Mouse (Mus musculus) midbrain, embryonic 10.5 days (tissue): ENCODE measurements around the gene Nrp2. TPM values are rescaled to one million over a fixed set of nuclear protein-coding genes. Genes with fewer than 3 reads are reported as not detected.

Experiments used
- DNase-seq: peaks from one replicate; pipeline ENCODE4 v3.0.0-alpha.2; 2017; ENCODE audit warnings: low spot score
- H3K27ac ChIP-seq: fragments of 300-500 bp; sonication (generic); replicated peaks from 2 replicates; pipeline ENCODE4 v1.5.1; 2016; ENCODE audit warnings: mild to moderate bottlenecking
- H3K27me3 ChIP-seq: fragments of 300-500 bp; sonication (generic); 2 replicates; pipeline ENCODE4 v1.6.1; 2016; ENCODE audit warnings: low read depth, mild to moderate bottlenecking; ENCODE audit not compliant: poor library complexity, severe bottlenecking
- H3K36me3 ChIP-seq: fragments of 300-500 bp; sonication (generic); 2 replicates; pipeline ENCODE4 v1.6.1; 2016; ENCODE audit warnings: mild to moderate bottlenecking, moderate library complexity
- H3K4me1 ChIP-seq: fragments of 300-500 bp; sonication (generic); 2 replicates; pipeline ENCODE4 v1.6.1; 2016
- H3K4me3 ChIP-seq: fragments of 300-500 bp; sonication (generic); 2 replicates; pipeline ENCODE4 v1.5.1; 2016; ENCODE audit warnings: mild to moderate bottlenecking, moderate library complexity
- H3K9me3 ChIP-seq: fragments of 300-500 bp; sonication (generic); replicated peaks from 2 replicates; pipeline ENCODE4 v1.6.1; 2016; ENCODE audit warnings: mild to moderate bottlenecking
- WGBS: fragments of 180-500 bp; shearing (Covaris S2); methylation state at CpG from one replicate; pipeline ENCODE4 v1.1.7; 2016; 5-methylcytosine and 5-hydroxymethylcytosine counted together
- polyA plus RNA-seq: library from polyadenylated mRNA; unstranded; fragments of >200 nt; fragmentation: Nextera tagmentation; extraction: Ambion mirVana; gene quantifications from 2 replicates; pipeline ENCODE4 v1.2.1, GENCODE M21; 2016

Nrp2 gene
- polyA plus RNA-seq, 1 experiment from 2014 or later = 10.7 TPM

- H3K27me3 ChIP-seq = peaks cover 40% of the 10 kb centered on the region
- H3K9me3 ChIP-seq = no peaks in the 10 kb centered on the region
- H3K27ac ChIP-seq = no peak overlapping the region
- no peak overlapping the region for H3K4me3 ChIP-seq
- no peaks in the 10 kb centered on the region for H3K36me3 ChIP-seq
- peaks cover 46% of the 10 kb centered on the region for H3K4me1 ChIP-seq
- no peak for DNase-seq
- WGBS = 81% methylated on average over 6 of the region's 6 CpGs
Measured at GRCm38 (mm10) chr1:62732036-62732435, 29.0 kb downstream of the Nrp2 start.

- H3K27me3 ChIP-seq = peaks cover 49% of the 10 kb centered on the region
- H3K36me3 ChIP-seq = peaks cover 3% of the 10 kb centered on the region; the same call in 1 of the 2 replicates
- DNase-seq = no peak
- H3K27ac ChIP-seq = no peak overlapping the region
- no peaks in the 10 kb centered on the region for H3K9me3 ChIP-seq
- no peak overlapping the region for H3K4me3 ChIP-seq
- H3K4me1 ChIP-seq = peaks cover 32% of the 10 kb centered on the region
- 57% methylated on average over 5 of the region's 5 CpGs for WGBS
Measured at GRCm38 (mm10) chr1:62734420-62734931, 31.4 kb downstream of the Nrp2 start.

GRCm38 (mm10) chr1:62734980-62735379, 31.9 kb downstream of the Nrp2 start:
- Histone ChIP-seq H3K27me3 (peaks cover 54% of the 10 kb centered on the region), H3K4me1 (peaks cover 27% of the 10 kb centered on the region), H3K27ac (no peak overlapping the region), H3K4me3 (no peak overlapping the region), H3K36me3 (peaks cover 3% of the 10 kb centered on the region; the same call in 1 of the 2 replicates), H3K9me3 (no peaks in the 10 kb centered on the region)
- no peak for DNase-seq
- WGBS = 86% methylated on average over 4 of the region's 4 CpGs

- peaks cover 62% of the 10 kb centered on the region for H3K27me3 ChIP-seq
- no peaks in the 10 kb centered on the region for H3K9me3 ChIP-seq
- 88% methylated on average over 4 of the region's 4 CpGs for WGBS
Measured at GRCm38 (mm10) chr1:62735835-62736234, 32.8 kb downstream of the Nrp2 start.

GRCm38 (mm10) chr1:62736455-62737012, 33.4 kb downstream of the Nrp2 start:
- DNase-seq = no peak
- Histone ChIP-seq H3K4me1 (peaks cover 26% of the 10 kb centered on the region), H3K36me3 (peaks cover 3% of the 10 kb centered on the region; the same call in 1 of the 2 replicates), H3K4me3 (no peak overlapping the region), H3K9me3 (no peaks in the 10 kb centered on the region), H3K27me3 (peaks cover 60% of the 10 kb centered on the region), H3K27ac (no peak overlapping the region)
- 68% methylated on average over 8 of the region's 8 CpGs for WGBS

More at GRCm38 (mm10) chr1:62735835-62736234, 32.8 kb downstream of the Nrp2 start:
- no peak for DNase-seq
- Histone ChIP-seq H3K36me3 (peaks cover 3% of the 10 kb centered on the region; the same call in 1 of the 2 replicates), H3K27ac (no peak overlapping the region), H3K4me1 (peaks cover 26% of the 10 kb centered on the region), H3K4me3 (no peak overlapping the region)

GRCm38 (mm10) chr1:62738165-62738564, 35.1 kb downstream of the Nrp2 start:
- Histone ChIP-seq H3K27ac (no peak overlapping the region), H3K27me3 (peaks cover 57% of the 10 kb centered on the region), H3K4me3 (no peak overlapping the region), H3K9me3 (no peaks in the 10 kb centered on the region), H3K4me1 (peaks cover 35% of the 10 kb centered on the region), H3K36me3 (peaks cover 3% of the 10 kb centered on the region; the same call in 1 of the 2 replicates)
- WGBS = 85% methylated on average over 11 of the region's 11 CpGs
- no peak for DNase-seq

- Histone ChIP-seq H3K27me3 (peaks cover 75% of the 10 kb centered on the region), H3K27ac (no peak overlapping the region), H3K9me3 (no peaks in the 10 kb centered on the region), H3K4me3 (no peak overlapping the region), H3K36me3 (peaks cover 15% of the 10 kb centered on the region), H3K4me1 (peaks cover 24% of the 10 kb centered on the region)
- no peak for DNase-seq
- 26% methylated on average over 3 of the region's 3 CpGs for WGBS
Measured at GRCm38 (mm10) chr1:62742092-62742491, 39.0 kb downstream of the Nrp2 start.

- peaks cover 75% of the 10 kb centered on the region for H3K27me3 ChIP-seq
- 9% methylated on average over 8 of the region's 8 CpGs for WGBS
- H3K9me3 ChIP-seq = no peaks in the 10 kb centered on the region
- H3K4me1 ChIP-seq = peaks cover 23% of the 10 kb centered on the region
- DNase-seq = no peak
- peaks cover 15% of the 10 kb centered on the region for H3K36me3 ChIP-seq
- H3K4me3 ChIP-seq = no peak overlapping the region
- peak overlapping the region; percentile 49; the same call in 1 of the 2 replicates for H3K27ac ChIP-seq
Measured at GRCm38 (mm10) chr1:62743064-62743694, 40.1 kb downstream of the Nrp2 start.

GRCm38 (mm10) chr1:62745889-62746288, 42.8 kb downstream of the Nrp2 start:
- H3K27ac ChIP-seq = no peak overlapping the region
- no peak for DNase-seq
- no peaks in the 10 kb centered on the region for H3K9me3 ChIP-seq
- H3K36me3 ChIP-seq = peaks cover 12% of the 10 kb centered on the region; the same call in 1 of the 2 replicates
- peaks cover 83% of the 10 kb centered on the region for H3K27me3 ChIP-seq
- no peak overlapping the region for H3K4me3 ChIP-seq
- 96% methylated on average over 8 of the region's 8 CpGs for WGBS
- H3K4me1 ChIP-seq = peaks cover 39% of the 10 kb centered on the region

- Histone ChIP-seq H3K27me3 (peaks cover 93% of the 10 kb centered on the region), H3K36me3 (peaks cover 12% of the 10 kb centered on the region; the same call in 1 of the 2 replicates), H3K27ac (no peak overlapping the region), H3K4me1 (peaks cover 48% of the 10 kb centered on the region), H3K9me3 (no peaks in the 10 kb centered on the region), H3K4me3 (no peak overlapping the region)
- WGBS = 70% methylated on average over 10 of the region's 10 CpGs
- no peak for DNase-seq
Measured at GRCm38 (mm10) chr1:62747421-62748111, 44.5 kb downstream of the Nrp2 start.

- Histone ChIP-seq H3K4me1 (peaks cover 48% of the 10 kb centered on the region), H3K36me3 (peaks cover 12% of the 10 kb centered on the region; the same call in 1 of the 2 replicates), H3K27ac (no peak overlapping the region), H3K9me3 (no peaks in the 10 kb centered on the region), H3K4me3 (no peak overlapping the region), H3K27me3 (peaks cover 96% of the 10 kb centered on the region)
- no peak for DNase-seq
- WGBS = 53% methylated on average over 3 of the region's 3 CpGs
Measured at GRCm38 (mm10) chr1:62748361-62748760, 45.3 kb downstream of the Nrp2 start.

GRCm38 (mm10) chr1:62749716-62750115, 46.6 kb downstream of the Nrp2 start:
- H3K36me3 ChIP-seq = peaks cover 4% of the 10 kb centered on the region; the same call in 1 of the 2 replicates
- peaks cover 58% of the 10 kb centered on the region for H3K4me1 ChIP-seq
- no peaks in the 10 kb centered on the region for H3K9me3 ChIP-seq
- H3K4me3 ChIP-seq = no peak overlapping the region
- DNase-seq = no peak
- peaks cover 95% of the 10 kb centered on the region for H3K27me3 ChIP-seq
- H3K27ac ChIP-seq = no peak overlapping the region
- WGBS = 71% methylated on average over 14 of the region's 14 CpGs
